Mouse (Mus musculus): ENCODE data around the gene Chka.

- TF ChIP-seq CTCF (IDR thresholded peaks at IDR 0.05): no peak
- no peak for TF ChIP-seq EP300 (IDR thresholded peaks at IDR 0.05)
Measured at GRCm38 (mm10) chr19:3906795-3907786, 55.5 kb downstream of the Chka start, which contains the start of gene Tcirg1.
